Mouse (Mus musculus) cortical plate, adult 2 months (tissue): ENCODE measurements at regions not wholly inside any gene's neighbourhood (a gene's known extent, or its start where the extent isn't known, plus 50 kb on each side); places are given as distances from the start of the nearest gene placed in this dataset.

Experiments used
- CTCF ChIP-seq: fragments of 200-500 bp; IDR thresholded peaks from 2 replicates; pipeline ENCODE4 v1.5.1; 2011; ENCODE audit warnings: mild to moderate bottlenecking, control low read depth, low read length; ENCODE audit not compliant: insufficient read depth; ENCODE audit errors: extremely low read depth
- POLR2A ChIP-seq: fragments of 200-500 bp; IDR thresholded peaks from 2 replicates; pipeline ENCODE4 v1.6.1; 2011; ENCODE audit warnings: mild to moderate bottlenecking, low read length, control low read depth; ENCODE audit not compliant: insufficient read depth; ENCODE audit errors: extremely low read depth

DNA sequence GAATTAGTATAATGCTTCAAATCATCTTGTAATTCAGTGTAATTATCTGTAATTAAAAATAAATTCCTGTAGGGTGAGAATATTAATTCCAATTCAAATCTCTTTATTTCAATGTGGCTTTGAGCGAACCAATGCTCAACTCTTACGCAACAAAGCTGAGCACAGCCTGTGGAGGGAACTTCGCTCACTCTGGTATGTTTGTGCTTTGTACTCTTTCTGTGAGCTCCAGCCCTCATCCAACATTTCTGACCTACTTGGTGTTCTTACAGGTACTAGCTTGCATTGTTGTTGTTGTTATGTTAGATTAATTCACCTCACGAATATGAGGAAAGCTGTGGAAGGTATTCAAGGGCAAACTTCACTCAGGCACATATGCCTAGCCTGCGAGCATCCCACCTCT is 299.7 kb downstream of the Cog6 start:
- TF ChIP-seq POLR2A (no peak), CTCF (no peak)
